Mouse (Mus musculus) cerebellum, adult 11 months (tissue): ENCODE data around the gene Lyl1.
A peak's percentile ranks its signal among the peaks of the same experiment; 100 is the strongest.

ENCODE experiments used
- DNase-seq: peaks from one replicate; pipeline ENCODE4 v3.0.0; 2022

The Lyl1 gene

GRCm38 (mm10) chr8:84700941-84701911 lies at the start of gene Lyl1:
TSS of gene Lyl1 (plus strand) at chr8:84701457.
- no peak for DNase-seq

GRCm38 (mm10) chr8:84653092-84653631 lies 48.1 kb upstream of the Lyl1 start:
- no peak for DNase-seq

GRCm38 (mm10) chr8:84654597-84654996 lies 46.7 kb upstream of the Lyl1 start:
- no peak for DNase-seq

- DNase-seq: no peak
Measured at GRCm38 (mm10) chr8:84655336-84656190, 45.7 kb upstream of the Lyl1 start.

GRCm38 (mm10) chr8:84656191-84656525 lies 45.1 kb upstream of the Lyl1 start:
- no peak for DNase-seq

GRCm38 (mm10) chr8:84656641-84657126 lies 44.6 kb upstream of the Lyl1 start:
- DNase-seq: no peak

GRCm38 (mm10) chr8:84657203-84657602 lies 44.1 kb upstream of the Lyl1 start:
- no peak for DNase-seq

- no peak for DNase-seq
Measured at GRCm38 (mm10) chr8:84657680-84658079, 43.6 kb upstream of the Lyl1 start.

- DNase-seq: no peak
Measured at GRCm38 (mm10) chr8:84658951-84659350, 42.3 kb upstream of the Lyl1 start.

- no peak for DNase-seq
Measured at GRCm38 (mm10) chr8:84659936-84660818, 41.1 kb upstream of the Lyl1 start.

GRCm38 (mm10) chr8:84660819-84661457 lies 40.3 kb upstream of the Lyl1 start:
- DNase-seq: no peak

GRCm38 (mm10) chr8:84661458-84661871 lies 39.8 kb upstream of the Lyl1 start:
- peak; percentile 67 for DNase-seq

GRCm38 (mm10) chr8:84661961-84662571 lies 39.2 kb upstream of the Lyl1 start:
- no peak for DNase-seq

GRCm38 (mm10) chr8:84662581-84663065 lies 38.6 kb upstream of the Lyl1 start, which contains the start of gene Ier2:
TSS of gene Ier2 (minus strand) at chr8:84662852.
- peak; percentile 93 for DNase-seq

GRCm38 (mm10) chr8:84663483-84664327 lies 37.6 kb upstream of the Lyl1 start:
- peak; percentile 97 for DNase-seq

- peak; percentile 84 for DNase-seq
Measured at GRCm38 (mm10) chr8:84664566-84665384, 36.5 kb upstream of the Lyl1 start.

- DNase-seq: no peak
Measured at GRCm38 (mm10) chr8:84665385-84665893, 35.8 kb upstream of the Lyl1 start.

GRCm38 (mm10) chr8:84668081-84668480 lies 33.2 kb upstream of the Lyl1 start:
- DNase-seq: no peak
